Mouse (Mus musculus): Measurements from ENCODE around the gene Lrrc28. TPM values are rescaled to one million over a fixed set of nuclear protein-coding genes. Genes with fewer than 3 reads are reported as not detected.

Gene Lrrc28
- polyA plus RNA-seq (2016; fragmentation: Nextera tagmentation; extraction: Ambion mirVana) = 10.3 and 14.9 TPM in 2 replicates

DNA sequence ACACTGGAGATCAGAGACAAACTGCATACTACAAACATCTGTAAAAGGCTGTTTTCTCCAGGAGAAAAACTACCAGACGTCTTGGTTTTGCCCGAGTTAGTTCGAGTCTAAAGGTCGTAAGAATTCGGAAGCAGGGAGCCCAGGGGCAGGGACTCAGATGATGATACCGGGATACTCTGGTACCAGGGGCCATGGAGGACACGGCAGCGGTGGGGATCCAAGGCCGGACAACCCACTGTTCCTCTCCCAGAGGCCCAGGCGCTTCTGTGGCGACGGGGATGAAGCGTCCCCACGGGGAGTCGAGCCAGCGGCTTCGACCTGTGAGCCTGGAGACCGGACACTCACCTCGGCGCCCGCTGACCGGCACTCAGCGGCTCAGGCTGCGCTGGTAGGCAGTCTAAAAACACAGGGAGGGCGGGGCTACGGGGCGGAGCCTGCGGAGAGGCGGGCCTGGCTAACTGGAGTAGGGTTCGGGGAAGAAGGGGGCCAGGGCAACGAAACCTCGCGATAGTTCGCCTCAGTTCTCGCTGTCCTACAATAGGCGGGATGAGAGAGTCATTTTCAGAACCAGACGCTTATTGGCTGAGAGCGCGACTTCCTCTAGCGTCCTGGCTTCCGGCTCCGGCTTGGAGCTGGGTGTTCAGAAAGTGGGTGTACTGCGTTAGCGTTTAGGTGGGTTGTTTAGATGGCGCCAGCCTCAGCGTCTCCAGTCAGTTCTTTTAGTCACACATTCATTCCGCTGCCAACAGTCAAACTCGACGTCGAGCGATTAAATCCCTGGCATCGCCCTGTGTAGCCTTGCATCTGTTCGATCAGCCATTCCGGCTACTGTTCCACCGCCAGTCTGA lies at the start of gene Lrrc28:
Gene Lrrc28 (minus strand): TSS at position 436 of the 848 bp plus-strand sequence.
- H3K27ac ChIP-seq (ENCODE audit: poor library complexity, severe bottlenecking) = peak within 1 kb of the TSS; percentile 86
- no peaks in the 10 kb centered on the region for H3K9me3 ChIP-seq (replicated peaks)
- H3K36me3 ChIP-seq = peaks cover 7% of the 10 kb centered on the region; the same call in 1 of the 2 replicates
- H3K4me1 ChIP-seq (replicated peaks) = peaks cover 24% of the 10 kb centered on the region
- under 1% methylated on average over 55 of the region's 55 CpGs for WGBS
- peak within 1 kb of the TSS; percentile 81 for H3K4me2 ChIP-seq
- peak within 1 kb of the TSS; percentile 76 for H3K4me3 ChIP-seq
- H3K27me3 ChIP-seq (replicated peaks) = no peaks in the 10 kb centered on the region
- peak within 1 kb of the TSS; percentile 93 for H3K9ac ChIP-seq
- peak; percentile 98 for ATAC-seq (ENCODE audit: insufficient number of reproducible peaks, low FRiP score)

- Histone ChIP-seq H3K27ac (ENCODE audit: poor library complexity, severe bottlenecking) (no peak overlapping the region), H3K27me3 (replicated peaks) (no peaks in the 10 kb centered on the region), H3K9ac (no peak overlapping the region), H3K4me2 (no peak overlapping the region), H3K4me3 (no peak overlapping the region), H3K36me3 (peaks cover 9% of the 10 kb centered on the region), H3K9me3 (replicated peaks) (no peaks in the 10 kb centered on the region), H3K4me1 (replicated peaks) (peaks cover 32% of the 10 kb centered on the region)
- 86% methylated on average over 23 of the region's 23 CpGs for WGBS
- ATAC-seq (ENCODE audit: insufficient number of reproducible peaks, low FRiP score) = no peak
Measured at GRCm38 (mm10) chr7:67692791-67693538, 47.9 kb upstream of the Lrrc28 start.

DNA sequence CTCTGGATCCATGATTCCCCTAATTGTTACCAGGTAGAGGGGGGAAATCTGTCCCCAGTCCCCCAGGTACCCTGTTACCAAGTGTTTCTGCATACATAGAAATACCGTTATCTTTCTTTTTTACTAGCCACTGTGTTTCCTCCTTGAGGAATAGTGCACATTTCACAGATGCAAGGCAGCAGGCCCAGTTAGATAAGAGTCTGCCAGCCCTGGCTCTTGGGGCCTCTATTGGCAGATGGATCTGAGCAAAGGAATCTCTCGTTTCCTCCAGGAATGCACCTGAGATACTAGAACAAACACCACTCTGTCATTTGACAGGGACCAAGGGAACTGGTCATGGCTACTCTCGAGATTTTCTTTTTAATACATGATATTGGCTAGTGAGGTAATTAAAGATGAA lies 47.1 kb upstream of the Lrrc28 start:
- WGBS = 24% methylated on average over 3 of the region's 3 CpGs
- peaks cover 9% of the 10 kb centered on the region; the same call in 1 of the 2 replicates for H3K36me3 ChIP-seq
- no peak for ATAC-seq (ENCODE audit: insufficient number of reproducible peaks, low FRiP score)

GRCm38 (mm10) chr7:67691036-67691435 lies 46.0 kb upstream of the Lrrc28 start:
- 29% methylated on average over 6 of the region's 6 CpGs for WGBS
- H3K9me3 ChIP-seq (replicated peaks) = no peaks in the 10 kb centered on the region
- no peaks in the 10 kb centered on the region for H3K27me3 ChIP-seq (replicated peaks)
- H3K4me3 ChIP-seq = no peak overlapping the region
- H3K4me1 ChIP-seq (replicated peaks) = peaks cover 32% of the 10 kb centered on the region
- peak overlapping the region; percentile 48; the same call in 1 of the 2 replicates for H3K9ac ChIP-seq
- H3K4me2 ChIP-seq = no peak overlapping the region
- peaks cover 9% of the 10 kb centered on the region; the same call in 1 of the 2 replicates for H3K36me3 ChIP-seq
- H3K27ac ChIP-seq (ENCODE audit: poor library complexity, severe bottlenecking) = peak overlapping the region; percentile 42
- ATAC-seq (ENCODE audit: insufficient number of reproducible peaks, low FRiP score) = 0 out of 2 replicates have a peak, but pooled peaks have one; percentile 29

More for the DNA sequence above, 47.1 kb upstream of the Lrrc28 start:
- peaks cover 32% of the 10 kb centered on the region for H3K4me1 ChIP-seq (replicated peaks)
- H3K4me3 ChIP-seq = no peak overlapping the region
- H3K27ac ChIP-seq (ENCODE audit: poor library complexity, severe bottlenecking) = 0 out of 2 replicates have a peak overlapping the region, but pooled peaks have one; percentile 42
- H3K9me3 ChIP-seq (replicated peaks) = no peaks in the 10 kb centered on the region
- H3K27me3 ChIP-seq (replicated peaks) = no peaks in the 10 kb centered on the region
- H3K4me2 ChIP-seq = no peak overlapping the region
- H3K9ac ChIP-seq = no peak overlapping the region

DNA sequence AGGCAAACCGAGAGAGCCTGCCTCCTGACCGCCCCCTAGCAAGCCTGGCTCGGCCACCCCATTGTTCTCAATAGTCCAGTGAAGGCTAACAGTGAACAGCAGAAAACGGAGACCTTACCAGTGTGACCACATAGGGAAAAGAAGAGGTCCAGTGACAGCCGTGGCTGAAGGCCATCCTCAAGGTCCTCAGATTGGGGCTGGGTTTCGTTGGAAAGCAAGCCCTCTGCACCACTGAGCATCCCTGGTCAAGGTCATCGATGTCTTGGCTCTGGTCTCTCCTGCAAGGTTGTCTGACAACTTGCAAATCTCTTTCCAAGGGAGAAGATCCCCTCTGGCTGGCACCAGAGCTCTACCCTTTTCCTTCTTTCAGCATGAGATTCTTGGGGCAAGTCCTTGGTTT lies 44.7 kb upstream of the Lrrc28 start:
- H3K36me3 ChIP-seq = peaks cover 16% of the 10 kb centered on the region
- whole genome bisulfite sequencing = 76% methylated on average over 7 of the region's 7 CpGs
- H3K9ac ChIP-seq = no peak overlapping the region
- H3K27ac ChIP-seq (ENCODE audit: poor library complexity, severe bottlenecking) = no peak overlapping the region
- ATAC-seq (ENCODE audit: insufficient number of reproducible peaks, low FRiP score) = no peak
- no peaks in the 10 kb centered on the region for H3K27me3 ChIP-seq (replicated peaks)
- H3K4me1 ChIP-seq (replicated peaks) = peaks cover 32% of the 10 kb centered on the region
- H3K4me2 ChIP-seq = no peak overlapping the region
- H3K4me3 ChIP-seq = no peak overlapping the region
- H3K9me3 ChIP-seq (replicated peaks) = peaks cover 3% of the 10 kb centered on the region; the same call in 1 of the 2 replicates

DNA sequence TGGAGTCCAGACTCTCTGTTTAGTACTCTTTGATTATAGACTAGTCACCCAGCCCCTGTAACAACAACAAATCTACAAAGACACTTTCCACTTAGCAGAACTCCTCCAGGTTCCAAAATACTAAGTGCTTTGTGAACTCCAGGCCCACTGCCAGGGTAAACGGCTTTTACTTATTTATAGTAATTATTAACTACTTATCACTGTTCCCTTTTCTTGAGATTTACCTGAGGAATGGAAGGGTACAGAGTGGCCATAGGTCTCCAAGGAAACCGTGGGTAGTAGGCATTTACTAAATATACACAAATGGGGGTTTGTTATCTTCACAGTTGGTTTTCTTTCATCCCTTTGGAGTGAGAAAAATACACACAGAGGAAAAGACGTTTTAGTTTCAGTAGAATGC lies 43.2 kb upstream of the Lrrc28 start:
- 18% methylated on average over 3 of the region's 3 CpGs for WGBS
- peaks cover 18% of the 10 kb centered on the region for H3K36me3 ChIP-seq
- H3K9me3 ChIP-seq (replicated peaks) = peaks cover 3% of the 10 kb centered on the region; the same call in 1 of the 2 replicates
- no peak overlapping the region for H3K27ac ChIP-seq (ENCODE audit: poor library complexity, severe bottlenecking)
- no peak overlapping the region for H3K4me2 ChIP-seq
- no peak overlapping the region for H3K4me3 ChIP-seq
- no peak for ATAC-seq (ENCODE audit: insufficient number of reproducible peaks, low FRiP score)
- no peak overlapping the region for H3K9ac ChIP-seq
- H3K27me3 ChIP-seq (replicated peaks) = no peaks in the 10 kb centered on the region
- peaks cover 32% of the 10 kb centered on the region for H3K4me1 ChIP-seq (replicated peaks)

- no peak for ATAC-seq (ENCODE audit: insufficient number of reproducible peaks, low FRiP score)
- Histone ChIP-seq H3K27ac (ENCODE audit: poor library complexity, severe bottlenecking) (no peak overlapping the region), H3K9ac (no peak overlapping the region), H3K4me3 (no peak overlapping the region), H3K27me3 (replicated peaks) (no peaks in the 10 kb centered on the region), H3K4me1 (replicated peaks) (peaks cover 17% of the 10 kb centered on the region), H3K4me2 (no peak overlapping the region), H3K9me3 (replicated peaks) (peaks cover 3% of the 10 kb centered on the region; the same call in 1 of the 2 replicates), H3K36me3 (peaks cover 20% of the 10 kb centered on the region)
- 92% methylated on average over 3 of the region's 3 CpGs for WGBS
Measured at GRCm38 (mm10) chr7:67686545-67686944, 41.5 kb upstream of the Lrrc28 start.

DNA sequence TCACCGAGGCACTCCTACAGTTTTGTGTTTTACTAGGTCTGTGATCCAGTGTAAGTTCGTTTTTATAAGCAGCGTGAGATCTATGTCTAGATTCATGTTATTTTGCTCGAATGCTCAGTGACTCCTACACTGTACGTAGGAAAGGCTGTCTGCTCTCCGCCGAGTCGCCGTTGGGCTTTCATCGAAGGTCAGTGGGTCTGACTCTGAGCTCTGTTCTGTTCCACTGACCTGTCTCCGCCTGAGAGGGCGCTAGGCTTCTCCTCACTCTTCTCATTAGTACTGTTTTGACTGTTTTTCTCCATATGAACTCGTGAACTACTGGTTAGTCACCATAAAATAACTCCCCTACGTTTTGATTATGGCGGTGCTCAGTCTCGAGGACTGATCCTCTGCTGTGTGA lies 37.9 kb upstream of the Lrrc28 start:
- H3K4me1 ChIP-seq (replicated peaks) = no peaks in the 10 kb centered on the region
- 81% methylated on average over 16 of the region's 16 CpGs for WGBS
- no peaks in the 10 kb centered on the region for H3K27me3 ChIP-seq (replicated peaks)
- no peak for ATAC-seq (ENCODE audit: insufficient number of reproducible peaks, low FRiP score)
- H3K9me3 ChIP-seq (replicated peaks) = peaks cover 3% of the 10 kb centered on the region; the same call in 1 of the 2 replicates
- no peak overlapping the region for H3K9ac ChIP-seq
- H3K4me2 ChIP-seq = no peak overlapping the region
- no peak overlapping the region for H3K4me3 ChIP-seq
- peaks cover 38% of the 10 kb centered on the region for H3K36me3 ChIP-seq
- H3K27ac ChIP-seq (ENCODE audit: poor library complexity, severe bottlenecking) = no peak overlapping the region

- no peak overlapping the region for H3K27ac ChIP-seq (ENCODE audit: poor library complexity, severe bottlenecking)
- H3K4me3 ChIP-seq = no peak overlapping the region
- H3K27me3 ChIP-seq (replicated peaks) = no peaks in the 10 kb centered on the region
- H3K4me1 ChIP-seq (replicated peaks) = no peaks in the 10 kb centered on the region; the same call in 1 of the 2 replicates
- H3K9ac ChIP-seq = no peak overlapping the region
- 64% methylated on average over 9 of the region's 9 CpGs for WGBS
- no peak overlapping the region for H3K4me2 ChIP-seq
- H3K36me3 ChIP-seq = peaks cover 38% of the 10 kb centered on the region
- H3K9me3 ChIP-seq (replicated peaks) = peaks cover 3% of the 10 kb centered on the region; the same call in 1 of the 2 replicates
- ATAC-seq (ENCODE audit: insufficient number of reproducible peaks, low FRiP score) = peak; percentile 48; the same call in 1 of the 2 replicates
Measured at GRCm38 (mm10) chr7:67681078-67681477, 36.0 kb upstream of the Lrrc28 start.

GRCm38 (mm10) chr7:67678878-67679499 lies 33.9 kb upstream of the Lrrc28 start:
- H3K4me1 ChIP-seq (replicated peaks) = peaks cover 7% of the 10 kb centered on the region
- no peaks in the 10 kb centered on the region for H3K27me3 ChIP-seq (replicated peaks)
- peaks cover 25% of the 10 kb centered on the region for H3K36me3 ChIP-seq
- H3K4me3 ChIP-seq = no peak overlapping the region
- H3K27ac ChIP-seq (ENCODE audit: poor library complexity, severe bottlenecking) = no peak overlapping the region
- no peak overlapping the region for H3K9ac ChIP-seq
- no peak for ATAC-seq (ENCODE audit: insufficient number of reproducible peaks, low FRiP score)
- 90% methylated on average over 16 of the region's 16 CpGs for WGBS
- no peak overlapping the region for H3K4me2 ChIP-seq
- H3K9me3 ChIP-seq (replicated peaks) = no peaks in the 10 kb centered on the region
